Mouse (Mus musculus) embryonic stem cell, embryonic (primary cell): ENCODE measurements around the gene Tepsin.

Source experiments
- CTCF ChIA-PET, 4 experiments: fragments of 300-600 bp in 2 of 4; fragments of 350-600 bp in 2 of 4; sonication (Branson Sonifier 250); formaldehyde crosslinking; loops; one replicate each; lab custom pipeline; 2022; ENCODE audit warnings: inconsistent platforms in 2 of 4; lab: Charles Lee
- POLR2A ChIA-PET, 4 experiments: fragments of 300-600 bp in 2 of 4; fragments of 350-600 bp in 2 of 4; sonication (Branson Sonifier 250); formaldehyde crosslinking; loops; one replicate each; lab custom pipeline; 2022; ENCODE audit warnings: antibody characterized with exemption in 4 of 4, inconsistent platforms in 1 of 4; lab: Charles Lee

Tepsin gene

DNA sequence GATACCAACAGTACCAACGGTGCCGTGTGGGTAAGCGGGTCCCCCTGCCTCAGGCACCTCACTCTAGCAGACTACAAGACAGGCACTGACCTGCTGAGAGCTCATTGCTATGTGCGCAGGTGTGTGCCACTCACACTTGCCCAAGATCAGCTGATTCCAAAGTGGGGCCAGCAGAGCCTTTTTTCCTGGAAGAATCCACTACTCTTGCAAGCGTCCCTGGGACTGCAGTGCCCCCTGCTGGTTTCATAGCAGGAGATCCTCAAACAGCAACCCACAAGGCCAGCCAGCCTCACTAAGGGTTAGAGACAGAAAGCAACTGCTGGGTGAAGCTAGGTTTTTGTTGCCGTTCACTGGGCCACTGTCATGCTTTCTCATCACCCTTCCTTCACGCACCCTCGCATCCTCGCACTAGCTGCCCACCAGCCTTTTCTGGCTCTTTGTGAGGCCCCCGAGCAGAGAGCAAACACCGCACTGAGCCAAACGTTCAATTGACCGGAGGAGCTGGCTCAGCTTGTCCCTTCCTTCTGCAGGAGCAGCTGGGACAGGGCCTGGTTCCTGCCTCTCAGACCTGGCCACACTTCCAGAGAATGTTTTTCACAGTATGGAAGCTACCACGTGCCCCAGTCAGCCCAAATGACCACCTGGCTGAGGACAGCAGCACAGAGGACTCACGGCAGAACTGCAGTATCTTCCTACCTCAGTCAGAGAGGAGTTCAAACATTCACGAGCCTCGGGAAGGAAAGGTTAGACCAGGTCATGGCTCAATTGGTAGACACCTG lies 22.3 kb upstream of the Tepsin start:
- CTCF ChIA-PET, result interaction anchor here (0.5 to 5.6 kb wide), 47 partner anchors 8 to 1480 kb away, joined by 3 to 57 read pairs (median 4); partner anchors contain the start of genes Aatk (in 1 of the 4), Ndufaf8 (in 1 of the 4), Slc38a10 (in 1 of the 4) and Tepsin (in 1 of the 4)
- POLR2A ChIA-PET, result interaction anchor here (0.6 to 3.7 kb wide), 21 partner anchors 9 to 179 kb away, joined by 3 to 27 read pairs (median 5); partner anchors contain the start of genes Baiap2 (in 2 of the 4) and Slc38a10 (in 2 of the 4)

DNA sequence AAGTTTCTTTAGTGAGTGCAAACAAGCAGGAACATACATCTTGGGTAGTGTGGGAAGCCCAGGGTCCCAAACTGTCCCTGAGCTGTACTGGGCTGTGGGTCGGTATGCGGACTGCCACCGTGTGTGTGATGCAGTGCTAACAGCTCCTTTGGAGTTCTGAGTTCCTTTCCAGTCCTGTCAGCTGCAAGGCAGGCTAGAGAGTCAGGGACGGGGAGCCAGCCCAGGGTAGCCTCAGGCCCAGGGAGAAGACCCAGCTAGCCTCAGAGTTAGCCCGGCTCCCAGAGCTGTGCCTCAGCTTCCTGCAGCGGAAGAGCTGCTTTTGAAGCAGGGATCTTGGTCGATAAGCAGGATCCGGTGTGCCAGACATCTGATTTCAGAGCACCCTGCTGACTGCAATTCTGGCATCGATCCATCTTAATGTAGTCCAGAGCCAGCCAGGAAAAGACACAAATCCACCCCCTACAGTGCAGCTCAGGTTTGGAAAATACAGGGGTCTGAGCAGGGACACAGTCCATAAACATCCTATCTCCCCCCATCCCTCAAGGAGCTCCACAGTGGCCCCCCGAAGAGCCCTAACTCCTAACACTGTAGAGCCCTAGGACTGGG lies 21.5 kb upstream of the Tepsin start:
- CTCF ChIA-PET, result interaction anchor here (0.5 to 5.6 kb wide), 49 partner anchors 8 to 1479 kb away, joined by 3 to 57 read pairs (median 4); partner anchors contain the start of genes Aatk (in 1 of the 4), Ndufaf8 (in 1 of the 4), Slc38a10 (in 1 of the 4) and Tepsin (in 1 of the 4)
- POLR2A ChIA-PET, result interaction anchor here (0.5 to 3.7 kb wide), 27 partner anchors 9 to 178 kb away, joined by 3 to 27 read pairs (median 4); partner anchors contain the start of genes Baiap2 (in 3 of the 4) and Slc38a10 (in 3 of the 4)

DNA sequence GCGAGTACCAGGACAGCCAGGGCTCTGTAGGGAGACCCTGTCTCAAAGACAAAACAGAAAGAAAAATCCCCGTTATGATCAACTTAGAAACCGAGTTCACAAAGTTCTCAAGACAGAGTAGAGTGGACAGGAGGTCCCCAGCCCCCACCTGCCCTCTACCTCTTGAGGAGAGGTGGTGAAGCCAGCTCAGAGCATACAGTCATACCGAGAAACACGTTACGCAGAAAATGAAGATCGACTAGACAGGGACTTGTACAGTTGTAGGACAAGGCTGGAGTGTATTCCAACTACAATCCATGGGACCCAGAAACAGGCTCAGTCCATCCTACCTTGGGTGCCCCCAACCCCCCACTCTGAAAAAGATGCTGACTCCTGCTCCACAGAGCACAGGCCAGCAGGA lies 20.6 kb upstream of the Tepsin start:
- ChIA-PET POLR2A (interaction anchor here in 2 of 4 experiments (1.1 to 3.7 kb wide), 5 partner anchors 9 to 177 kb away, joined by 3 to 27 read pairs (median 8); partner anchors contain the start of gene Baiap2 (in 1 of the 2)), CTCF (interaction anchor here in 3 of 4 experiments (0.6 to 5.6 kb wide), 13 partner anchors 8 to 209 kb away, joined by 3 to 57 read pairs (median 8); no protein-coding TSS in a partner anchor)

DNA sequence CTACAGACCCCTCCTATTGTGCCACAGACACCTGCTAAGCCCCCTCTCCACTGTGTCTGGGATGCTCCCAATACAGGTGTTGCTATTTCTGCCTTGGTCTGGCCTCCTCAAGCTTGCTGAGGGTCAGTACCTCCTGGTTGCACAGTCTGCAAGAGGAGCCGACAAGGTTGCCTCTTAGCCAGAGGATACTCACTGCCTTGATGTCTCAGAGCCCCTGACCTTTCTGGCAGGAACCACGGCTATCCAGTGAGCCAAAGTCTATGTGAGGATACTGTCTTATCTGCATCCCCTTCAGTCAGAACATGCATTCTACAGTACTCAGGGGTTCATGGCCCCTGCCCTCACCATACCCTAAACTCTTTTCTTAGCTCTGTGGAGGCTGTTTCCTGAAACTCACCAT lies 19.1 kb upstream of the Tepsin start:
- ChIA-PET POLR2A (interaction anchor here in 1 of 4 experiments (1.1 to 3.7 kb wide), 2 partner anchors 8 to 17 kb away, joined by 4 to 27 read pairs; no protein-coding TSS in a partner anchor), CTCF (interaction anchor here in 1 of 4 experiments (0.7 kb wide), 1 partner anchor 1005 kb away, joined by 3 read pairs; no protein-coding TSS in a partner anchor)

DNA sequence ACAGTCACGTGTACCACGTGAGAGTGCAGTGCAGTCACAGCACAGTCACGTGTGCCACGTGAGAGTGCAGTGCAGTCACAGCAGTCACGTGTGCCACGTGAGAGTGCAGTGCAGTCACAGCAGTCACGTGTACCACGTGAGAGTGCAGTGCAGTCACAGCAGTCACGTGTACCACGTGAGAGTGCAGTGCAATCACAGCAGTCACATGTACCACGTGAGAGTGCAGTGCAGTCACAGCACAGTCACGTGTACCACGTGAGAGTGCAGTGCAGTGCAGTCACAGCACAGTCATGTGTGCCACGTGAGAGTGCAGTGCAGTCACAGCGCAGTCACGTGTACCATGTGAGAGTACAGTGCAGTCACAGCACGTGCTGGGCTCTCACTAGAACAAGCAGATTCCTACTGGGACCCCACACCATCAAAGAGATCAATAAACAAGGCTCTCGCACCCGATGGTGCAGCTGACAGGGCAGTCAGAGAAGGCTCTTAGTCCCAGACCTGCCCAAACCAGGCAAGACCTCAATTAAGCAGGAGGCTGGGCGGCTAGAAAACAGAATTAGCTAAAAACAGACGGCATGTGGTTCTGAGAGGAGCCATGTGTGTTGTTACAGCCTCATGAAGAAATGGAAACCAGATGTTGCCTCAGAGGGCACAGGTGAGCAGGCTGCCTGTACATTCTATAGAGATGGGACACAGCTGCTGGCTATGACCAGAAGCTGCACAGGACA lies 16.1 kb upstream of the Tepsin start:
- ChIA-PET POLR2A (interaction anchor here in 3 of 4 experiments (0.6 to 3.6 kb wide), 7 partner anchors 9 to 172 kb away, joined by 3 to 11 read pairs (median 3); partner anchors contain the start of genes Bahcc1 (in 1 of the 3), Baiap2 (in 1 of the 3), Ndufaf8 (in 1 of the 3) and Tepsin (in 1 of the 3)), CTCF (interaction anchor here in 2 of 4 experiments (0.6 to 0.9 kb wide), 2 partner anchors 50 to 196 kb away, joined by 3 read pairs; no protein-coding TSS in a partner anchor)

DNA sequence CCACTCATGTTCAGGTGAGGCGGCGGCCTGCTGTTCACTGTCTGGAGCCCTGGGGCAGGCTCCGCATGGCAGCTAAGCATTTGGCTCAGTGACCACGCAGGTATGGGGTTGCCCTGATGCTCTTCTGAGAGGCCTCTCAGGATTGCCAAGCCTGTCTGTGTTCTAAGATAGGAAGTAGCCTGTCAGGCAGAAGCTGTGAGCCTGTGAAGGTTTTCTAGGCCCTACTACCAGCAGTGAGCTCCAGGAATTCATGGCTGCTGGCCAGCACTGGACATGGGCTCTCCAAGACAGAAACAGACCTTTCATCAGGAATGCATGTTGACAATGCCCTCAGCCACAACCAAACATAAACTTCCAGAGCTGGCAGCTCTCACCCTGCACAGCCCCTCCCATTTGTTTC lies 13.6 kb upstream of the Tepsin start:
- ChIA-PET POLR2A (interaction anchor here (0.7 to 4.2 kb wide), 12 partner anchors 7 to 195 kb away, joined by 3 to 27 read pairs (median 4); partner anchors contain the start of genes Bahcc1 (in 1 of the 4), Ndufaf8 (in 1 of the 4), Slc38a10 (in 1 of the 4) and Tepsin (in 1 of the 4)), CTCF (interaction anchor here (0.5 to 5.5 kb wide), 16 partner anchors 8 to 553 kb away, joined by 3 to 57 read pairs (median 8); partner anchors contain the start of gene Cep131 (in 1 of the 4))

DNA sequence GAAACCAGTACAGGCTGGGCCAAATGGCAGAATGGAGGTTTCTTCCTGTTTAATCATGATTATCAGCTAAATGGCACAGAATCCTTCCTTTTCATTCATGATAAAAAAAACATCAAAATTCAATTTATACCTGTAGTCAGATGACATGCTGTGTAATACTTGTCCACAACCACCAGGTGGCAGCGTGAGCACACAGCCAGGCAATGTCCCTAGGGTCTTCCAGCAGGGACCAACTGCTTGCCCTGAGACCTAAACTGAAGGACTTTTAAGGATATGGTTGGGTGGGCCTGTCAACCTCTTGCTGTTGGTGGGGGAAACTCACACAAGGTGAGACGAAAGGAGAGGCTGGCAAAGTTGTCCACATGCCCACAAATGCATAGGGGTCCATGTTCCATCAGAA lies 12.5 kb upstream of the Tepsin start:
- CTCF ChIA-PET, result interaction anchor here (0.5 to 5.5 kb wide), 41 partner anchors 10 to 552 kb away, joined by 3 to 57 read pairs (median 5); partner anchors contain the start of genes Ndufaf8 (in 2 of the 4), Tepsin (in 2 of the 4), Baiap2 (in 1 of the 4) and Cep131 (in 1 of the 4)
- POLR2A ChIA-PET, result interaction anchor here in 3 of 4 experiments (0.6 to 4.2 kb wide), 26 partner anchors 9 to 194 kb away, joined by 3 to 27 read pairs (median 4); partner anchors contain the start of genes Baiap2 (in 2 of the 3), Cep131 (in 2 of the 3), Ndufaf8 (in 2 of the 3) and Slc38a10 (in 2 of the 3)

DNA sequence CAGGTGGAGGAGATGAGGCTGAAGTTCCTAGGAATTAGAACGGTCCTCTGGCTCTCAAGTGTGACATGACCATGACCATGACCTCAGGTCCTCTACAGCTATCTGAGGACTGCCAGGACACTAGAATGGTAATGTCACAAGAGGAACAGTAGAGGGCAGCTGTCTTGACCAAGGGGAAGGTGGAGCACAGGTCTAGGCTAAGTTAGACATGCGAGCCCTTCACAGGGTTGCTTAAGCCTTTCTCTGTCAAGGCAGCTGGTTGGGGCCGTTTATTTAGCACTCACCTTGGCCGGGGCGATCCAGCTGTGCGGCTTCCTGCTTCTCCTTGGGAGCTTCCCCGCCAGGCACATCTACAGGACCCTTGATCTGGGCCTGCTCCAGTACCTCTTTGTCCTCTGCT lies 12.0 kb upstream of the Tepsin start:
- ChIA-PET POLR2A (interaction anchor here in 2 of 4 experiments (0.7 to 4.2 kb wide), 28 partner anchors 8 to 230 kb away, joined by 3 to 27 read pairs (median 5); partner anchors contain the start of genes Baiap2 (in 2 of the 2), Cep131 (in 2 of the 2), Slc38a10 (in 2 of the 2) and Ndufaf8 (in 1 of the 2)), CTCF (interaction anchor here (0.5 to 5.5 kb wide), 55 partner anchors 10 to 356 kb away, joined by 3 to 57 read pairs (median 4); partner anchors contain the start of genes Ndufaf8 (in 2 of the 4), Tepsin (in 2 of the 4), Baiap2 (in 1 of the 4) and Cep131 (in 1 of the 4))

DNA sequence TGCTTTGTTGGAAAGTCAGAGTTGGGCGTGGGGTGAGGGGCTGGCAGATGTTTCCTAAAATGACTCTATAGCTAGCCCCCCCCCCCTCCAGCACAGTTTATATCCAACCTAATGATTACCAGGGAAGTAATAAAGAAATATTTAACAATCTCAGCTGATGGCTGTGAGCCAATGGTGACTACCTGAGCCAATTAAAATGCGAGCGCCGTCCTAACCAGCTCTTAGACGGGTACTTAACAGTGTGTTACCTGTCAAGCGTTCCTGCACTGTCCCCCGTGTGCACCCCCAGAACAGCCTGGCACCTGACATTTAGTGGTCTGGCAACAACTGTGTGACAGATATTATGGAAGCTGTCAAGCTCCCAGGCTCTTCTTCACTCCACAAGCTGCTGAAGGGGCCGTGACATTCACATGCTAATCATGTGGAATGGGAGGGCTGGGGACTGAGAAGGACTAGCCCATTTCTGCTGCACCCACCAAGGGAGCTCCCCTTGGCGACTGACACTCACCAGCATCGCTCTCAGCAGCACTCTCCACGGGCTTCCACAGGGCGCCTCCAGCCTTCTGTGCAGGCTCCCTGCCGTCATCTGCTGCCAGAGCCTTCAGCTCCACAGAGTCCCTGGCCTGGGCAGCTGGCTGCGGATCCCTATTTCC lies 11.2 kb upstream of the Tepsin start:
- CTCF ChIA-PET, result interaction anchor here (0.6 to 5.5 kb wide), 57 partner anchors 8 to 357 kb away, joined by 3 to 57 read pairs (median 4); partner anchors contain the start of genes Ndufaf8 (in 2 of the 4), Tepsin (in 2 of the 4), Bahcc1 (in 1 of the 4) and Cep131 (in 1 of the 4)
- POLR2A ChIA-PET, result interaction anchor here in 3 of 4 experiments (0.7 to 4.2 kb wide), 30 partner anchors 10 to 231 kb away, joined by 3 to 27 read pairs (median 4); partner anchors contain the start of genes Baiap2 (in 2 of the 3), Cep131 (in 2 of the 3), Slc38a10 (in 2 of the 3) and Ndufaf8 (in 1 of the 3)

DNA sequence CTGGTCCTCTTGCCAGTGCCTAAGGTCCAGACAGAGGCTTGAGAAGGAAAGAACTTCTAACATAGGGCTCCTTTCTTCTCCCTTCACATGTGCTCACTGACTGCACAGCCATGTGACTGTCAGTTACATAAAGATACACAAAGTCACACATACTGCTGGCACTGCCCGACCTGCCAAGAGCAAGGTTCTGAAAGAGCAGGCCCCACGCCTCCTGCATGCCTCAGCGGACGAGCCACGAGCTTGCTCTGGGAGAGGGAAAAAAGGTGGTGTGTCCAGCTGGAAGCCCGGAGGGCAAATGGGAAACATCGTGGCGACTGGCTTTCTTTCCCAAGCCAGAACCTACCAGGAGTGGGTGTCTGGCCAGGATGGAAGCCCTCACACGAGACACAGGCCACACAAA lies 9.3 kb upstream of the Tepsin start:
- ChIA-PET POLR2A (interaction anchor here in 2 of 4 experiments (0.6 to 4.1 kb wide), 12 partner anchors 9 to 878 kb away, joined by 3 to 27 read pairs (median 5); partner anchors contain the start of genes Ndufaf8 (in 2 of the 2), Tepsin (in 2 of the 2), Baiap2 (in 1 of the 2) and Slc38a10 (in 1 of the 2)), CTCF (interaction anchor here in 3 of 4 experiments (1.1 to 5.5 kb wide), 8 partner anchors 8 to 201 kb away, joined by 3 to 47 read pairs (median 4); no protein-coding TSS in a partner anchor)

DNA sequence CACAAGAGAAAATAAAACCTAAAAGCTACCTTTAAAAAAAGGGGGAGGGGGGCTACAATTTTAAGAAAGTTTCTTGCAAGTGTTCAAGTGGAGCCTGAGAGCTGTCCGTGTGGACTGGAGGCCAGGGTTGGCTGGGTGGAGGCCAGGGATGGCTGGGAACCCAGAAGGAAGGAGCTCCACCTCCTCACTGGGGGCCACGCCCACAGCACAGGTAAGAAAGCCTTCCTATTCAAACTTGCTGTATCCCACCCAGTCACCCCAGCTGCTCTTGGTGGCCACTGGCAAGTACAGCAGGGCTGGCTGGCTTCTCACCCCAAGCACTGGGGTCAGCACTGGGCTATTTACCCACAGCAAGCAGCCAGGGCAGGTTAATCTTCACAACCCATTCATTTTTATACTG lies 8.5 kb upstream of the Tepsin start:
- CTCF ChIA-PET, result interaction anchor here in 3 of 4 experiments (1.4 to 1.7 kb wide), 4 partner anchors 9 to 201 kb away, joined by 3 to 5 read pairs (median 4); no protein-coding TSS in a partner anchor

DNA sequence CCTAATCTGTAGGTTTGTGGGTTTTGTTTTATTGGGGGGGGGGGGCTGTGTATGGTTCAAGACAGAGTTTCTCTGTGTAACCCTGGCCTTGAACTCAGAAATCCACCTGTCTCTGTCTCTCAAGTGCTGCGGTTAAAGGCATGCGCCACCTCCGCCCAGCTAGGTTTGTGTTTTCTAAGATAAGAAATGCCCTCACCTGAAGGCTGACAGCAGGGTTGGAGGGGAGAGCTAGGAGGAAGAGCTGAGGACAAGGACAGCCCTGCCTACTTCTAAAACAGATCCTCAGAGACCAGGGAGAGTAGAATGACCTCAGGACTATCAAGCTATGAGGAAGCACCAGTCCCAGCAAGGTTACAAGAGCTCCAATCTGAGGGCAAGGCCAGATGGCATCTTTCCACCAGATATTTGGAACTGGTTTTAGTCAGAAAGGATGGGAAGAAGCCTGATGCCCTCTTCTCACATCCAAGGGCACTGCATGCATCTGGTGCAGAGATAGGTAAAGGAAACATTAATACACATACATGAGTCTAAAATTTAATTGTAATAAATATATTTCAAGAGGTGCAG lies 5.0 kb upstream of the Tepsin start:
- CTCF ChIA-PET, result interaction anchor here in 2 of 4 experiments (0.7 to 1.4 kb wide), 5 partner anchors 10 to 204 kb away, joined by 3 to 14 read pairs (median 5); no protein-coding TSS in a partner anchor
- POLR2A ChIA-PET, result interaction anchor here in 3 of 4 experiments (0.6 to 1.9 kb wide), 11 partner anchors 10 to 337 kb away, joined by 3 to 7 read pairs (median 4); partner anchors contain the start of genes Baiap2 (in 1 of the 3) and Slc38a10 (in 1 of the 3)

More for the DNA sequence above, 8.5 kb upstream of the Tepsin start:
- POLR2A ChIA-PET, result interaction anchor here in 2 of 4 experiments (0.6 to 1.3 kb wide), 5 partner anchors 14 to 908 kb away, joined by 3 to 5 read pairs (median 3); partner anchors contain the start of gene Slc38a10 (in 1 of the 2)

DNA sequence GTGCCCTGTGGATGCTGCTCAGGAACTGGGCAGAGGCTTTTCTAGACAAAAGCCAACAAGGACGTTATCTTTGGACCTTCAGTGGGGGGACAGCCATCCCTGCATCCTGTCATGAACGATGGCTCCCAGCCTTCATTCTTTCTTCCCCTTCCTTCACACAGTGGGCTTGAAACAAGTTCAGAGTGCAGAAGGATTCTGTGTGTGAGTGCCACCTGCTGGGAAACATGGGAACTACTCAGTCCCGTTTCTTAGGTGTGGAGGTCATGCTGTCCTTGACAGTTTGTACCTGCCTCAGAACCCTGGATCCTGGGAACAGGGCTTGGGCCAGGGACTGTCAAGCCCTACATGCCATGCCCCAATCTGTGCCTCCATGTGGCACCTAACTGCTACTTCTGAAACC lies 2.5 kb upstream of the Tepsin start:
- ChIA-PET POLR2A (interaction anchor here in 2 of 4 experiments (0.9 to 1.6 kb wide), 3 partner anchors 15 to 163 kb away, joined by 3 to 4 read pairs (median 3); partner anchors contain the start of gene Cep131 (in 1 of the 2)), CTCF (interaction anchor here in 2 of 4 experiments (0.6 to 1.1 kb wide), 3 partner anchors 8 to 88 kb away, joined by 3 read pairs; no protein-coding TSS in a partner anchor)

DNA sequence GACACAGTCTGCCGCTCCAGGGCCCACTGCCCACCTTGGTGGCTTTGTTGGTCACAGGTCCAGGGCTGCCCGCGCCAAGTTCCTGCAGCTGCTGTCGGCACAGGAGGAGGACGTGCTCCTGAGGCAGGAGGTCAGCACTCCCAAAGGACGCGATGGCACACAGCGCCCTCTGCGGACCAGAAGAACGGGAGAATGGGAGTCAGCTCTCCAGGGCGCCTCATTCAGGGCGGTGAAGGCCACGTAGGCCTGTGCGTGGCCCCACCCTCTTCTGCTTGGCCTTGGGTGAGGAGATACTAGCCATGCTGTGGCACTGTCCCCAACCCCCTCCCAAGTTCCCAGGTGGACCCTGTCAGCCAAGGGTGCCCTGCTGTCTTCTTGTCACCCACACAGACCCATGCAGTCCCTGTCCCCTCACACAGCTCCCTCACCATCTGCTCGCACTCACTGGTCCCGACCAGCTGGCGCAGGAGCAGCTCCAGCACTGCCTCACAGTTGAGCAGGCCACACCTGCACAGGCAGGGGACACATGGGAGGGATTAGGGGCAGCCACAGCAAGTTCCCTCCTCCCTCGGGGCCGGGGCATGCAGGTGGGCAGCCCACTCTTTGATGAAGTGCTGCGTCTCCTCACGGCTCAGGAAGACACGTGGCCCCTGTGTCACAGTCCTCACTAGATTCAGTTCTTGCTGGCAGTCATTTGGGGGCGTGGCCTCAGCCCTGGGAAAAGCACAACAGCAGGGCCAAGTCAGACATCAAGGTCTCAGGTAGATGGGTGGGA lies 5.5 kb downstream of the Tepsin start:
- ChIA-PET CTCF (interaction anchor here (0.7 to 3.5 kb wide), 19 partner anchors 10 to 280 kb away, joined by 3 to 20 read pairs (median 3); partner anchors contain the start of gene Chmp6 (in 1 of the 4)), POLR2A (interaction anchor here in 3 of 4 experiments (0.5 to 1.6 kb wide), 20 partner anchors 10 to 858 kb away, joined by 3 to 8 read pairs (median 3); partner anchors contain the start of gene Baiap2 (in 3 of the 3))
